Mouse (Mus musculus) forebrain, embryonic 15.5 days (tissue): ENCODE data around the gene E330021D16Rik. TPM values are rescaled to one million over a fixed set of nuclear protein-coding genes. Genes with fewer than 3 reads are reported as not detected.

Experiments
- ATAC-seq: fragments of 200-750 bp; cut with Nextera tagmentation; replicated peaks from 2 replicates; pipeline ENCODE4 v1.8.0; 2017; ENCODE audit warnings: mild to moderate bottlenecking, moderate TSS enrichment, moderate library complexity
- H3K27ac ChIP-seq: fragments of 300-500 bp; sonication (generic); replicated peaks from 2 replicates; pipeline ENCODE4 v1.5.1; 2015; ENCODE audit warnings: mild to moderate bottlenecking, inconsistent platforms
- H3K27me3 ChIP-seq: fragments of 300-500 bp; sonication (generic); 2 replicates; pipeline ENCODE4 v1.6.1; 2015; ENCODE audit warnings: inconsistent platforms
- H3K36me3 ChIP-seq: fragments of 300-500 bp; sonication (generic); 2 replicates; pipeline ENCODE4 v1.6.1; 2015; ENCODE audit warnings: mild to moderate bottlenecking, inconsistent platforms
- H3K4me1 ChIP-seq: fragments of 300-500 bp; sonication (generic); 2 replicates; pipeline ENCODE4 v1.6.1; 2015; ENCODE audit warnings: inconsistent platforms
- H3K4me2 ChIP-seq: fragments of 300-500 bp; sonication (generic); replicated peaks from 2 replicates; pipeline ENCODE4 v1.6.1; 2015; ENCODE audit warnings: mild to moderate bottlenecking, inconsistent platforms
- H3K4me3 ChIP-seq: fragments of 300-500 bp; sonication (generic); 2 replicates; pipeline ENCODE4 v1.5.1; 2015; ENCODE audit warnings: mild to moderate bottlenecking, inconsistent platforms
- H3K9ac ChIP-seq: fragments of 300-500 bp; sonication (generic); replicated peaks from 2 replicates; pipeline ENCODE4 v1.6.1; 2015; ENCODE audit warnings: mild to moderate bottlenecking, inconsistent platforms
- H3K9me3 ChIP-seq: fragments of 300-500 bp; sonication (generic); 2 replicates; pipeline ENCODE4 v1.6.1; 2016; ENCODE audit warnings: inconsistent platforms
- WGBS: fragments of 180-500 bp; shearing (Covaris S2); methylation state at CpG from one replicate; pipeline ENCODE4 v1.1.7; 2015; ENCODE audit warnings: mixed read lengths; 5-methylcytosine and 5-hydroxymethylcytosine counted together
- polyA plus RNA-seq: library from polyadenylated mRNA; unstranded; fragments of >200 nt; fragmentation: Nextera tagmentation; extraction: Ambion mirVana; gene quantifications from 2 replicates; pipeline ENCODE4 v1.2.1, GENCODE M21; 2015

Gene E330021D16Rik
- polyA plus RNA-seq, 1 experiment from 2014 or later: not detected

GRCm38 (mm10) chr6:136433573-136433972 lies 18.2 kb upstream of the E330021D16Rik start:
- no peaks in the 10 kb centered on the region for H3K9me3 ChIP-seq
- H3K36me3 ChIP-seq: no peaks in the 10 kb centered on the region
- no peak overlapping the region for H3K4me3 ChIP-seq
- H3K27ac ChIP-seq: no peak overlapping the region
- peaks cover 7% of the 10 kb centered on the region; the same call in 1 of the 2 replicates for H3K4me1 ChIP-seq
- H3K4me2 ChIP-seq: no peak overlapping the region
- no peak for ATAC-seq
- 89% methylated on average over 6 of the region's 6 CpGs for WGBS
- H3K27me3 ChIP-seq: no peaks in the 10 kb centered on the region
- H3K9ac ChIP-seq: no peak overlapping the region

DNA sequence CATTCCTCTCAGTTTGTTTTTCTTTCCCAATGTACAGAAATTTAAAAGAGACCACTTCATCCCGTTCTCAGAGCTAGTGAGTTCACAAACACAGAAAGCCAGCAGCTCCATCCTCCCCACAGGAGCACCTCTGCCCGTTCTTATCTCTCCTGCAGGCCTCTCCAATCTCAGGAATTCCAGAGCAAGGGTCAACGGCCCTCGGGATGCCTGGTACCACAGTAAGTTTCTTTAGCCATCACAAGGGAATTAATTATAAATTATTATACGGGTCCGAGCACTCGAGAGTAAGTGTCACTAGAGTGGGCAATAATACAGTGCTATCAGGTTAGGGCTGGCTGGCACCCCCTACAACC lies 16.5 kb upstream of the E330021D16Rik start:
- no peaks in the 10 kb centered on the region for H3K36me3 ChIP-seq

GRCm38 (mm10) chr6:136431169-136431895 lies 16.0 kb upstream of the E330021D16Rik start:
- no peak for ATAC-seq
- WGBS: 52% methylated on average over 10 of the region's 10 CpGs

More for the DNA sequence above, 16.5 kb upstream of the E330021D16Rik start:
- WGBS: 58% methylated on average over 7 of the region's 7 CpGs
- ATAC-seq: no peak
- Histone ChIP-seq H3K9ac (no peak overlapping the region), H3K4me2 (no peak overlapping the region), H3K4me1 (peaks cover 7% of the 10 kb centered on the region; the same call in 1 of the 2 replicates), H3K9me3 (no peaks in the 10 kb centered on the region), H3K4me3 (no peak overlapping the region), H3K27me3 (no peaks in the 10 kb centered on the region), H3K27ac (no peak overlapping the region)

DNA sequence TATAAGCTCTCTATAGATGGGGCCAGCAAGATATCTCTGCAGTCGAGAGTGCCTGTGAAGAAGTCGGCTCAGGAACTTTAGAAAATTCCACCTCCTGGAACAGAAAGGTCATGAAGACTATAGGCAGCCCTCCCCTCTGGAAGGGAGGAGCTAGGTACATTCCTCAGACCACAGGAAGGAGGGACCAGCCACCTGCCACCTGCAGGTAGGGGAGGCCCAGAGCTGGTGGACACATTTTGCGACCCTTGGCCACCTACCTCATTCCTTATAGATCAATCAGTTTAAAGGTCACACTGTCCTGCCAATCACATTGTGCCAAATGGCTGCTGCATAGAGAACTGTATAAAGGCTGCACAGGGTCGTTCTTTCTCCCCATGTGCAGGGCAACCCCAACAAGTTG lies 14.1 kb upstream of the E330021D16Rik start:
- ATAC-seq: no peak
- H3K27me3 ChIP-seq: no peaks in the 10 kb centered on the region
- H3K9me3 ChIP-seq: no peaks in the 10 kb centered on the region
- H3K4me1 ChIP-seq: peaks cover 7% of the 10 kb centered on the region; the same call in 1 of the 2 replicates
- WGBS: 57% methylated on average over 4 of the region's 4 CpGs
- no peaks in the 10 kb centered on the region for H3K36me3 ChIP-seq
- no peak overlapping the region for H3K27ac ChIP-seq
- H3K4me2 ChIP-seq: no peak overlapping the region
- no peak overlapping the region for H3K9ac ChIP-seq
- no peak overlapping the region for H3K4me3 ChIP-seq

More at GRCm38 (mm10) chr6:136431169-136431895, 16.0 kb upstream of the E330021D16Rik start:
- H3K4me1 ChIP-seq: peaks cover 7% of the 10 kb centered on the region; the same call in 1 of the 2 replicates
- no peak overlapping the region for H3K9ac ChIP-seq
- H3K36me3 ChIP-seq: no peaks in the 10 kb centered on the region
- no peak overlapping the region for H3K4me2 ChIP-seq
- no peak overlapping the region for H3K27ac ChIP-seq
- H3K27me3 ChIP-seq: no peaks in the 10 kb centered on the region
- no peak overlapping the region for H3K4me3 ChIP-seq
- H3K9me3 ChIP-seq: no peaks in the 10 kb centered on the region

- no peak for ATAC-seq
- H3K27me3 ChIP-seq: no peaks in the 10 kb centered on the region
- WGBS: 88% methylated on average over 5 of the region's 5 CpGs
- H3K36me3 ChIP-seq: no peaks in the 10 kb centered on the region
- H3K9me3 ChIP-seq: no peaks in the 10 kb centered on the region
- no peak overlapping the region for H3K4me3 ChIP-seq
- no peak overlapping the region for H3K9ac ChIP-seq
- H3K4me2 ChIP-seq: no peak overlapping the region
- H3K4me1 ChIP-seq: peaks cover 7% of the 10 kb centered on the region; the same call in 1 of the 2 replicates
- H3K27ac ChIP-seq: no peak overlapping the region
Measured at GRCm38 (mm10) chr6:136428412-136428811, 13.0 kb upstream of the E330021D16Rik start.

- H3K4me3 ChIP-seq: no peak overlapping the region
- H3K9me3 ChIP-seq: no peaks in the 10 kb centered on the region
- 89% methylated on average over 6 of the region's 6 CpGs for WGBS
- H3K36me3 ChIP-seq: no peaks in the 10 kb centered on the region
- H3K9ac ChIP-seq: no peak overlapping the region
- ATAC-seq: no peak
- H3K4me2 ChIP-seq: no peak overlapping the region
- no peak overlapping the region for H3K27ac ChIP-seq
- H3K27me3 ChIP-seq: no peaks in the 10 kb centered on the region
- H3K4me1 ChIP-seq: peaks cover 7% of the 10 kb centered on the region; the same call in 1 of the 2 replicates
Measured at GRCm38 (mm10) chr6:136427240-136427639, 11.9 kb upstream of the E330021D16Rik start.

GRCm38 (mm10) chr6:136425956-136426355 lies 10.6 kb upstream of the E330021D16Rik start:
- Histone ChIP-seq H3K27ac (no peak overlapping the region), H3K9ac (no peak overlapping the region), H3K27me3 (no peaks in the 10 kb centered on the region), H3K4me1 (no peaks in the 10 kb centered on the region), H3K36me3 (no peaks in the 10 kb centered on the region), H3K4me2 (no peak overlapping the region), H3K9me3 (no peaks in the 10 kb centered on the region), H3K4me3 (no peak overlapping the region)
- ATAC-seq: no peak
- 91% methylated on average over 5 of the region's 5 CpGs for WGBS

DNA sequence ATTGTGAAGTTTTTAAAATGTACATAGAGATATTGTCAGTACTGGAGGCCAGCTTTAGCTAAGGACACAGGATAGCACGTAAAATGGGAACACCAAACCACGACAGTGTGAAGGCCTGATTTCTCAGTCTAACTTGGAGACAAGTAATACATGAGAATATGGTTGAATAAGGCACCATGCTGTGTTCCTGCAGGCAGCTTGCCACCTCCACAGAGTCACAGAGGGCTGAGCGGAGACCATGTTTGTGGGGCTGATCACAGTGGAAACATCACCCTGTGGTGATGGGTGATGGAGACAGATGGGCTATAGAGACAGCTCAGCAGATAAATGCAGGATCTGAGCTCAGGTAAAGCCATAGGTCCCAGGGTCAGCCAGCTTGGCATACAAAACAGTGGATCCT lies 8.8 kb upstream of the E330021D16Rik start:
- WGBS: 82% methylated on average over 3 of the region's 3 CpGs
- Histone ChIP-seq H3K36me3 (no peaks in the 10 kb centered on the region), H3K4me3 (no peak overlapping the region), H3K9me3 (no peaks in the 10 kb centered on the region), H3K4me2 (no peak overlapping the region), H3K4me1 (no peaks in the 10 kb centered on the region), H3K27me3 (no peaks in the 10 kb centered on the region), H3K27ac (no peak overlapping the region), H3K9ac (no peak overlapping the region)
- no peak for ATAC-seq

DNA sequence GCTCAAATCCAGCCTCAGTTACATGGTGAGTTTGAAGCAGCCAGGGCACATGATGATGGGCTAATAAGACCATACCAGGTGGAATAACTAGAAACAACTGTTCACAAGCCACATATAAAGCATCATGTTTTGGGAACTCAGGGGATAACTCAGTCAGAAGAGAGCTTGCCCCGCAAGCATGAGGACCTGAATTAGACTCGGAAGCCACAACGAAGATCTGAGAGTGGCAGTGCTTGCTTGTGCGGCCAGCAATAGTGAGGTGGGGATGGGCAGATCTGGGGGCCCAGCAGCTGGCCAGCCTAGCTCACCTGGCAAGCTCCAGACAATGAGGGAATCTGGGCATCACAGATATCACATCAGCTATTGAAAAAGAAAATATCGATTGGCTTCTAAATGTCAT lies 7.8 kb upstream of the E330021D16Rik start:
- no peak for ATAC-seq
- WGBS: 90% methylated on average over 5 of the region's 5 CpGs
- no peaks in the 10 kb centered on the region for H3K4me1 ChIP-seq
- H3K27ac ChIP-seq: no peak overlapping the region
- H3K9ac ChIP-seq: no peak overlapping the region
- no peak overlapping the region for H3K4me2 ChIP-seq
- H3K4me3 ChIP-seq: no peak overlapping the region
- no peaks in the 10 kb centered on the region for H3K36me3 ChIP-seq
- H3K27me3 ChIP-seq: no peaks in the 10 kb centered on the region
- H3K9me3 ChIP-seq: no peaks in the 10 kb centered on the region

DNA sequence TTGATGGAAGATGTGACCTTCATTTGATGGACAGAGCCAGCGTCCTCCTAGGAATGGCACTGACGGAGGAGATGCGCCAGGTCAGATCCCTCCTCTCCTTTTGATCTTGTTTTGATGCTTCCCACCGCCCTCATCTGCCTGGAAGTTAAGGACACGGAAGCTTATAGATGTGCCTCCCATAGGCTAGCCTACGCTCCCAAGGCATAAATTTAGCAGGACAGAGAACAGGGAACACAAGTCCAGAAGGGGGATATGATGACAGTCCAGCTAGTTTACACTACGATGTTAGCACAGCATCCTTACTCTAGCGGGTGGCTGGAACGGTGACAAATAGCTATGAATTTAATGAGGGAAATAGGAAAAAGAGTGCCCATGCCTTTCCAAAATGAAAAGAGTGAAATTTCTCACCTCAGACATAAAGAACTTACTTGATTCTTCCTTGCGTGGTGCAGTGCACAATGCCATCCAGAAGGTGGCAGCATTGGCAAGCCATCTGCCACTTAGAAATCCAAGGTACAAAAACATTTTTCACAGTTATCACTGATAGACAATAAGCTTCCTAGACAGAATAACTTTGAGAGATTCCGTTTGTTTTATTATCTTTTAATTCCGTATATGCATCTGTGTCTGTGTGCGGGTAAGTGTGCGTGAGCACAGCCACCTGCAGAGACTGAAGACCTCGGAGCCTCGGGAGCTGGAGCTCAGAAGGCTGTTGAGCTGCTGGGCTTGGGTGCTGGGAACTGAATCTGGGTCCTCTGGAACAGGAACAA lies 6.9 kb upstream of the E330021D16Rik start:
- Histone ChIP-seq H3K9ac (no peak overlapping the region), H3K4me2 (no peak overlapping the region), H3K36me3 (no peaks in the 10 kb centered on the region), H3K27ac (no peak overlapping the region), H3K4me3 (no peak overlapping the region), H3K9me3 (no peaks in the 10 kb centered on the region), H3K4me1 (no peaks in the 10 kb centered on the region), H3K27me3 (no peaks in the 10 kb centered on the region)
- WGBS: 60% methylated on average over 16 of the region's 16 CpGs
- ATAC-seq: no peak

- no peaks in the 10 kb centered on the region for H3K4me1 ChIP-seq
- ATAC-seq: no peak
- no peaks in the 10 kb centered on the region for H3K36me3 ChIP-seq
- no peak overlapping the region for H3K4me2 ChIP-seq
- WGBS: 56% methylated on average over 3 of the region's 3 CpGs
- H3K9ac ChIP-seq: no peak overlapping the region
- no peak overlapping the region for H3K4me3 ChIP-seq
- H3K9me3 ChIP-seq: no peaks in the 10 kb centered on the region
- no peak overlapping the region for H3K27ac ChIP-seq
- no peaks in the 10 kb centered on the region for H3K27me3 ChIP-seq
Measured at GRCm38 (mm10) chr6:136421059-136421458, 5.7 kb upstream of the E330021D16Rik start.
